Mouse (Mus musculus): ENCODE results near the gene Cd9.
"Not testable (repeated sequence)": the region's sequence is repeated elsewhere in the genome, so short reads cannot be mapped to it uniquely, and the experiment has no call there.

Cd9 gene

GRCm38 (mm10) chr6:125498062-125498461 lies 3.5 kb upstream of the Cd9 start:
- peak; percentile 80 for DNase-seq (ENCODE audit: low spot score)

GRCm38 (mm10) chr6:125496417-125496816 lies 1.8 kb upstream of the Cd9 start:
- no peak for DNase-seq (ENCODE audit: low spot score)

GRCm38 (mm10) chr6:125495361-125495760 lies 770 bp upstream of the Cd9 start:
- DNase-seq (ENCODE audit: low spot score) = no peak

- DNase-seq (ENCODE audit: low spot score) = no peak
Measured at GRCm38 (mm10) chr6:125493147-125493546, 1.4 kb downstream of the Cd9 start.

GRCm38 (mm10) chr6:125492664-125493063 lies 1.9 kb downstream of the Cd9 start:
- DNase-seq (ENCODE audit: low spot score) = no peak

GRCm38 (mm10) chr6:125492033-125492432 lies 2.6 kb downstream of the Cd9 start:
- no peak for DNase-seq (ENCODE audit: low spot score)

GRCm38 (mm10) chr6:125491393-125491792 lies 3.2 kb downstream of the Cd9 start:
- DNase-seq (ENCODE audit: low spot score) = no peak

- no peak for DNase-seq (ENCODE audit: low spot score)
Measured at GRCm38 (mm10) chr6:125489881-125490559, 4.6 kb downstream of the Cd9 start.

GRCm38 (mm10) chr6:125485589-125485988 lies 9.0 kb downstream of the Cd9 start:
- peak; percentile 44 for DNase-seq (ENCODE audit: low spot score)

- no peak for DNase-seq (ENCODE audit: low spot score)
Measured at GRCm38 (mm10) chr6:125484721-125485120, 9.9 kb downstream of the Cd9 start.

- DNase-seq (ENCODE audit: low spot score) = not testable (repeated sequence)
Measured at GRCm38 (mm10) chr6:125484313-125484660, 10.3 kb downstream of the Cd9 start.

- DNase-seq (ENCODE audit: low spot score) = no peak
Measured at GRCm38 (mm10) chr6:125483515-125484312, 10.9 kb downstream of the Cd9 start.

- peak; percentile 27 for DNase-seq (ENCODE audit: low spot score)
Measured at GRCm38 (mm10) chr6:125482427-125482831, 12.2 kb downstream of the Cd9 start.

- DNase-seq (ENCODE audit: low spot score) = no peak
Measured at GRCm38 (mm10) chr6:125481667-125482390, 12.8 kb downstream of the Cd9 start.

- DNase-seq (ENCODE audit: low spot score) = no peak
Measured at GRCm38 (mm10) chr6:125480396-125481361, 13.9 kb downstream of the Cd9 start.

GRCm38 (mm10) chr6:125479359-125479758 lies 15.2 kb downstream of the Cd9 start:
- DNase-seq (ENCODE audit: low spot score) = no peak

GRCm38 (mm10) chr6:125478135-125479128 lies 16.2 kb downstream of the Cd9 start:
- DNase-seq (ENCODE audit: low spot score) = no peak

GRCm38 (mm10) chr6:125476826-125477589 lies 17.6 kb downstream of the Cd9 start:
- no peak for DNase-seq (ENCODE audit: low spot score)

GRCm38 (mm10) chr6:125476090-125476489 lies 18.5 kb downstream of the Cd9 start:
- no peak for DNase-seq (ENCODE audit: low spot score)

GRCm38 (mm10) chr6:125475184-125475583 lies 19.4 kb downstream of the Cd9 start:
- DNase-seq (ENCODE audit: low spot score) = no peak
